Mouse (Mus musculus): ENCODE data around the gene Col4a5.

Gene Col4a5

GRCm38 (mm10) chrX:141475110-141475509 is at the start of gene Col4a5:
Gene Col4a5 (plus strand): TSS chrX:141475385.
- DNase-seq (ENCODE audit: low spot score in 2 of 2): peak in 1 of 2 experiments; percentile 11

DNA sequence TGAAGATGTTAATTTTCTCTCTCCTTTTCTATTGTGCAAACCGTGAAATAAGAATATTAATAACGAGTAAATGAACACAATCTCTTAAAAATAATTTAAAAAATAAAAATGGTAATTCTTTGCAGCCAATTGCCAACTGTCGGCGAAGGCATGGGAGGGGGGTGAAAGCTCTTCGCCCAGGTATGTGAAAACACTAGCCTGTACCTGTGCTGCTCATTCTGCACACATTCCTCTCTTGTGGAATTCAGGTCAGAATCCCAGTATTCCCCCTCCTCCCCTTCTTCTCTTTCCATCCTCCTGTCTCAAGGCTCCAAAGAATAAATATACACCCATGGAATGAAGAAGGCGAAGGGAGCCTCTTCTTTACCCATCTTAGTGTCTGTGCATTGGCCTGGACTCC is 38.4 kb upstream of the Col4a5 start:
- no peak for DNase-seq (ENCODE audit: low spot score in 2 of 2)

DNA sequence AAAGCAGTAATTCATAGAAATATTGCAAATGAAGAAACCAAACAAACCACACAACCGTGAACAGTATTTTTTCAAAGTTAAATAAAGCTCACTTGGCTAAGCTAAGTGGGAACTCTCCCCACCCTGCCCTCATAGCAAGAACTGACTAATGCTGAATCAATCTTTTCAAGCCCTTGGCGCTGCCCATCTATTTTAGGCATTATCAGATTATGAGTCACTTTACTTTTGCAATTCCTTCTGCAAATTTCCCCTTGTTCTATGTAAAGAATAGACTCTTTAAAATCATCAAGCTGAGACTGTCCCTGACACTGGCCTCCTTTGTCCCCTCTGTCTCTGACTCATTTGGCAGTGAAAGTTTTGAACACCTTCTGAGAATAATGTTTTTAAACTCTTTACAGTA is 35.8 kb upstream of the Col4a5 start:
- DNase-seq (ENCODE audit: low spot score in 2 of 2): no peak

DNA sequence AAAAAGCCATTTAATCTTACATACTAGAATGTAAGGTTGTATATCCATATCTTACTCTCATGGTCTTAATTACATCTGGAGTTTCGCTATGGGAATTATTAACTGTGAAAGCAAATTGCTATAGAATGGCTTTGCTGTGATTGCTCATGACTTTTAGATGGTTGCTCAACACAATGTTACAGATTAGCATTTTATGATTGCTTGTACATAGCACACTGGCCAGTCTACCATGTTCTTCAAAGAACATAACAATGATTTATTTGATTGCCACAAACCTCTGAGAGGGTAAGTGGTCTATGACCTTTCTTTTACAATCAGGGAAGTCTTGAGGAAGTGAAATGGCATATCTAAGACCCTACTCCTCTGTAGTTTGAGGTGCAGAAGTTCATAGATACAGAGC is 27.2 kb upstream of the Col4a5 start:
- DNase-seq (ENCODE audit: low spot score in 2 of 2): no peak

DNA sequence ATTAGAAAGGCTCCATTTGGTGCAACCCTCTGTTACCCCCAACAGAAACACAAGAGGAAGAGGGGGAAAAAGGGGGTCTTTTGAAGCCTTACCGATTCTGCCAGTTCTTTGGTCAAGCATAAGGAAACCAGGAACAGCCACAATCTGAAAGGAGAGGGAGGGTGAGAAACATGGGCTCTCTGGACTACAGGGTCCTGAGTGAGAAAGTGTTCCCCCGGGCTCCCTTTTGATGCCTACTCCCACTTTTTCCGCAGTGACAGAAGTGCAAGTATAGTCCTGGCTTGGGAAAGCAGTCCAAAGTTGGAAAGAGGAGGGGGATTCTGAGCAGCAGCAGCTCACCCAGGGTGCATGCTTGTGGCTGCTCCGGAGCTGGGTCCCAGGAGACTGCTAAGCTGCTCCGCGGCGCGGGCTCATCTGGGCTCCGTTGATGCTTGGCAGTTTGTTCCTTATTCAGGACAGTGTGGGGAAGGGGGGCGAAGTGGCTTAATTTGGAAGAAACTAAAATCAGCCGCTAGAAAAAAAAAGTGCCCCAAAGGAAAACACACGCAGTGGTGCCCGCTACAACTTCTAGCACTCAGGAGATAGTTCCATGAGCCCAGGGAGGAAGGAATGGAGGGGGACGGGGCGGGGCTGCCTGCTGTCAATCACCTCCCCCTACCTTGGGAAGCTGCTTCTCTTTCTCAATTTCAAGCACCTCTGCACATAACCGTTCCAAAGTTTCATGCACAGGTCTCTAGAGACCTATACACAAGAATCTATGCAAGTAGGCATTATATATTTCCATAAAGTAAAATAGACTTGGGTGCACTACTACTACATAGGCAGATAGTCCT is 1.5 kb upstream of the Col4a5 start, which contains the start of gene Col4a6:
Col4a6 (minus strand) TSS at position 607 of the 833 bp plus-strand sequence.
- DNase-seq (ENCODE audit: low spot score in 2 of 2): no peak

DNA sequence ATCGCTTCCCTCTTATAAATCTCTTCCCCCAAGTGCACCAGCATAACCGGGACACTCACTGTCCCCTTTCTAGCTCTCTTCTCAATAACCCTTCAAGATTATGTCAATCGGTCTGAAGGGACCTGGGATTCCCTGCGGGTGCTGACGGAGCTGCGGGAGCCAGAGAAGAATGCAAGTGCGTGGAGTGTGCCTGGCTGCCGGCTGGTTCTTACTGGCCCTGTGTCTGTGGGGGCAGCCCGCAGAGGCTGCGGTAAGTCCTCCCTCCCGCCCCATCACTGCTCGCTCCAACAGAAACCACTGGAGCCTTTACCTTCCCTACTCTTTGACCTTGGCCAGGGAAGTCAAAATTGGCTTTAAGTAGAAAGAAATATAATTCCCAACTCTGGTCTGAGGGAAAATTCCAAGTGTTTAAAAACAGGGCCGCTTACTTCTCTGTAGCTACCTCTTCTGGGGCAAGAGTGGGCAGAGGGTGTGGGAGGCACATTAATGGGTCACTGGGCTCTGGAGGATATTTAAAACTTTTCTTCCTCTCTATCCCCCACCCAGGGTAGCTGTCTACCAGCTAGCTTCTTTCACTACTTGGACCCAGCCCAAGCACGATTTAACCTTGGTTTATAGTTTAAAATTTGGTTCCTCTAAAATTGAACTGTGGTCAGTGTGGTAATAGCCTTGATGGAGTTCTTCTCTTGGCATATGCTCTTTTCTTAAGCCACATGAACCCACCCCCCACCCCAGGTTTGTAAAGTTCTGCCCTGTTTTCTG is 562 bp downstream of the Col4a5 start:
- DNase-seq (ENCODE audit: low spot score in 2 of 2): no peak

- DNase-seq (ENCODE audit: low spot score in 2 of 2): no peak
Measured at GRCm38 (mm10) chrX:141494545-141494944, 19.4 kb downstream of the Col4a5 start.

- no peak for DNase-seq (ENCODE audit: low spot score in 2 of 2)
Measured at GRCm38 (mm10) chrX:141503125-141503524, 27.9 kb downstream of the Col4a5 start.

GRCm38 (mm10) chrX:141533447-141533846 is 58.3 kb downstream of the Col4a5 start:
- DNase-seq (ENCODE audit: low spot score in 2 of 2): no peak

DNA sequence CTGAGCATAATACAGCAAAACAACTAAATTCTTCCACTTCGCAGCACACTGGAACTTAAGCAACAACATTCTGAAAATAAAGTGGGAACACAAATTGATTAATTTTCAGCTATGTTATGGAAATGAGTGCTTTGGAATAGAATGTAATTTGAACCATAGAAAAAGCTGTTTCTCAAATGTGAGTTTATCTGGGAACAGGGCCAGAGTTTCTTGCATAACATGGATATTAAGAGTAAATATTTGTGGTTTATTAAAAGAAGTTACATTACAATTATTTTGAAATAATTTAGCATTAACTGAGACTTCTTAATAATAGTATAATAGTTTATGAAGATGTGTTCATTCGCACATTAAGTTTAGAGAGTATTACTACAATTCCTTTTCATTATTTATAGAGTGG is 72.3 kb downstream of the Col4a5 start:
- no peak for DNase-seq (ENCODE audit: low spot score in 2 of 2)

DNA sequence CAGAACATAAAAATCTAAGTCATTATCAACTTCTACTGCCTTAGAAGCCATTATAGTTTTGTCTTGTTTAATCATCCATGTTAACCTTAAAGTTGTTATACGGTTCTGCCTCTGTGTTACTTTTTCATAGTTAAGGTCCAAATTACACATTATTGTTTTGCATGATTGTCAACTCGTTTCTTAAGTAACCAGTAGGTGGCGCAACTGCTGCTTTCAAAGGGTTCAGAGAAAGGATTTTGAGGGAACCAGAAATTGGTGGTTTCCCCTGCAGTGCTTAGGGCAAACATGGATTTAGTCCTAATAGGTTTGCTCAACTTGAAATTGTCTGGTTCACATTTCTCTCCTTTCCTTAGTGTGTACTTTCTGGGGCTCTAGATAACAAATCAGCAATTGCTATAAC is 115.1 kb downstream of the Col4a5 start:
- no peak for DNase-seq (ENCODE audit: low spot score in 2 of 2)

GRCm38 (mm10) chrX:141721725-141722124 is 246.5 kb downstream of the Col4a5 start:
- peak in 1 of 2 experiments; percentile 57 for DNase-seq (ENCODE audit: low spot score in 2 of 2)

DNA sequence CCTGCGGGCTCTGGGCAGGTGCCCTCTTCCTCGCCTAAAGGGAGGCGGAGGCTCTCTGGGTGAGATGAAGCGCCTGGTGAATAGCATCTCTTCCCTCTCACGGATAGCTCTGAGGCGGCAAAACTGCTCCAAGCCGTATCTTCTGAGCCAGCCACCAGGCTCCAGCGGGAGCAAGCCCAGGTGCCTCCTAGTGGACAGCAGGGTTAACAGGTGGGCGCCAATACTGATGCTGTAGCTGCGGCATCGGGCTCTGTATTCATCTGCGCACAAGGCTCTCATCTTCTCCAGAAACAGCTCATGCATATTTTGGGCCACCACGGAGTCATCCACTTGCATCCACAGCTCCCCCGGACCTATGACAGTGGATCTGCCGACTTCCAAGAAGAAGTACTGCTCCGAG is 248.8 kb downstream of the Col4a5 start:
- peak in 1 of 2 experiments; percentile 58 for DNase-seq (ENCODE audit: low spot score in 2 of 2)

GRCm38 (mm10) chrX:141724391-141724891 is 249.3 kb downstream of the Col4a5 start:
- peak in 1 of 2 experiments; percentile 60 for DNase-seq (ENCODE audit: low spot score in 2 of 2)

DNA sequence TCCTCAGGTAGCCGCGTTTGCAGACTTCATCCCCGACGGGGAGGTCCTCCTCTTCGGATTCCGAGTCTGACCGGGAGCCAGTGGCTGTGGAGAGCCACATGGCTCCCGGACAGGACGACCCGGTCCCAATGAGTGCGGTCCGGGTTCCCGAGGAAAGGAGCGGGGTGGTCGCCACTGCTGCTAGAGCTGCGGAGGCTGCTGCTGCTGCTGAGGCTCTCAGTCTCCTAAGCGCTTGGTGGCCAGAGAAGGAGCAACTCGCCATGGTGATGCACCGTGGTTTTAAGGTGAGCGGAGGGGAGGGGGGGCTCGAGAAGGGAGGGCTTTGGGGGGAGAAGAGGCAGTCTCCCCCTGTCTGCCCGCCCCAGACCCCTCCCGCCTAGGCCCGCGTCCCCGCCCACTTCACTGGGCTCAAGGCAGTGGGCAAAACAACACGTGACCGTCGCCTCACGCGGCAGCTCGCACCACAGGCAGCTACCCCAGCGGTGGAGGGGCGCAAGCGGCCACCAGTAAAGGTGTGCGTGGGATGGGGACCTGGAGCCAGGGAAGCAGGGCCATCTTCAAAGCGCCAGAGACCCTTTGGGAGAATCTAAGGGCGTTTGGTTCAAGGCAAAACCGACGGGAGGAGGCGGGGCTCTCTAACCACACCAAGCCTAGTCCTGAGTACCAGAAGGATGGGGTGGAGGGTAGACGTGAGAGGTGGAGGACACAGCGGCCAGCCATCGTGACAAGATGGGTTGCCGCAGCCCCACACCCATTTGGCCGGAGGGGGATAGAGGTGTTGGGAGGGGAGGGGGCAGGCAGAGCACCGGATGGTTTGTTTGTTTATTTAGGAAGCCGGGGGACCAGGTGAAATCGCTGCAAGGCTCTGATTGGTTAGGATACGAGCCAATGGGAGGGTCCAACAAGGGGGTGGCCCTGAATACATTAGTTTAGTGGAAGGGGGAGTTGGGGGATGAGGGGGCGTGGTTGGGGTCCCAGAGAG is 250.0 kb downstream of the Col4a5 start, which contains the start of gene Irs4:
Irs4 (minus strand) TSS at position 327 of the 982 bp plus-strand sequence.
- peak in 1 of 2 experiments; percentile 53 for DNase-seq (ENCODE audit: low spot score in 2 of 2)

- no peak for DNase-seq (ENCODE audit: low spot score in 2 of 2)
Measured at GRCm38 (mm10) chrX:141729570-141729969, 254.4 kb downstream of the Col4a5 start.

Data from spleen, postnatal 4 days (tissue).